Mouse (Mus musculus): ENCODE measurements around the gene Rgmb.
A peak's percentile ranks its signal among the peaks of the same experiment; 100 is the strongest.

Gene Rgmb

DNA sequence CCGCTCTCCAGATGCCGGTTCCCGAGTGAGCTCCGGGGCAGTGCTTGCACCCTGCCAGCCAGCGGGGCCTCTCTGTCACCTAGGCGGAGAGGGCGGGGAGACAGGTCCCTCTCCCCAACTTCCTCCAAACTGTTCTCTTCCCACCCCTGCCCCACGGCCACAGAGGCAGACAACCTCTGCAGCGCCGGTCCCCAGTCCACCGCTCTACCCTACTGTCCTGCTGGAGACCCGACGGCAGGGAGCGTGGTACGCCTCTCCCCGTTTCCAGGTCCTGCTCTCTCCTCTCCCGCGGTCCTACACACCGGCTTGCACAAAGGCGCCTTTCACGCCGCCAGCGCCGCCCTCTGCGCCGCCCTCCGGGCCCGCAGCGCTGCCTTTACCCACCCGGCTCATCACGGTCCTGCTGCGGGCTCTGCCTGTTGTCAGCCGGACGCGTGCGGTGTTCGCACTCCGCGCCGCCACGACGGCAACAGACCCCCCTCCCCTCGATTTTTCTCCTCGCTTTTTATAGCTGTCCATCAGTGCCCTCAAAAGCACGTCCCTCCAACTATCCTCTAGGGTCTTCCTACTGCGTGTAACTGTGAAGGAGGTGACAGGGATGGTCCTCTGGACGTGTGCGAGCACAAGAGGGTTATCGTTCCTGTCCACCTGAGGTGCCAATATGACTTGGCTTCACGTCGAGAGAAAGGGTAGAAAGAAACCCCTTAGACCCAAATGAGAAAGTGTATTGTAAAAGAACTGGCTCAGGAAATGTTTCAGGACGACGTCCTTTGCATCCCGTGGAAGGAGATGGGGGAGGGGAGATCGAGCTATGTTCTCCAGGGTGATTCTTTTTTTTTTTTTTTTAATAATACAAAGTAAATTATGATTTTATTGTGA, at the start of gene Rgmb:
TSS of gene Rgmb (minus strand) at position 274 of the 879 bp plus-strand sequence.
- no peak for DNase-seq

DNA sequence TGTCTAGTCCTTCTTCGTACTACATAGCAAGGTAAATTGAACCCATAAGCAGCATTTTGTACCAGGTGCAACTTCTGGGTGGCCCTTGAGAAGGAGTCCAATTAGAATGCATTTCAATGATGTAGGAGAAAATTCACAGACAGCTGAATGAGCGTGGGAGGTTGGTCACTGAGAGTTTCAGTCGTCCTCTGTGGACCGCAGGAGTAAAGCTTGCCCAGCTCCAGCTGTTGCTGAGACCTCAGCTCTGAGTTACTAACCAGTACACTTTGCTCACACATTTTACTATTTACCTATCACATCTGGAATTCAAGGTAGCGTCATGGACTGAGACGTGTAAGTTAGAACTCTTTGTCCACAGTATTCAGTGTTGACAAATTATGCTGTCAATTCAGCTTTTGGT, 43.9 kb upstream of the Rgmb start:
- no peak for DNase-seq

- DNase-seq, result no peak
These were observed 41.3 kb upstream of the Rgmb start for GRCm38 (mm10) chr17:15872093-15872492.

DNA sequence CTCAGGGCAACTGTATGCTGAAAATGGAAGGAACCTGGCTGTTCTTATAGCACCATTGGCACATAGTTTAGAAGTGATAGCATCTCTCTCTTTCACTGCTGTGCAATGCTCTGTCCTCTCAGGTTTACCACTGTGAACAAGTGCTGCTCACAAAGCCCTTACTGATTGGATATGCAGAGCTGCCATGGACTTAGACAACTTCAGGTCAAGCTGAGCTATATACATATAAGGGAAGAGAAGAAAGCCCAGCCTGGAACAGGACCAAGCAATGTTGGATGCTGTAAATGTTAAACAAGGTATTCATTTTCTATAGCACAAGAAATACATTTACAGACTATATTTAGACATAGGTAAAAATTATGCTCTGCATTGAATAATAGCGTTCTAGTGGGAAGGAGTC, 34.4 kb upstream of the Rgmb start:
- no peak for DNase-seq

- DNase-seq, result no peak
These were observed 31.5 kb upstream of the Rgmb start for GRCm38 (mm10) chr17:15862355-15862754.

- no peak for DNase-seq
These were observed 22.3 kb upstream of the Rgmb start for GRCm38 (mm10) chr17:15853121-15853520.

DNA sequence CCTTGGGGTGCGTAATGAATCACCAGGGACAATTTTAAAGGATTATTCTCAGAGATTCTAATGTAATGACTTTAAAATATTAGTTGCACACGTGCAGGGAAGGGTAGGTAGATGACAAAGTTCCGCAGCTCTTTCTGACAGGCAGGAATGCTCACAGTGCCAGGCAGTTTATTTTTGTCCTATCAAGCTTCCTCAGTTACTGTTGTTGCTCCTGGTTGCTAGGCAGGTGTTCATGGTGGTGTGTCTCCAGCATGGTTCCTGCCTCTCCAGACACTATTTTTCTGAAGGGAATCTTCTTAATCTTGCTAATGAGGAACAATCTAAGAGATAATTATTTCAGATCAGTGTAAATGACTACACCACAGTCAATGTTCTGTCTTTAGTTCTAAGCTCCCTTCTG, 19.7 kb upstream of the Rgmb start:
- DNase-seq, result no peak

DNA sequence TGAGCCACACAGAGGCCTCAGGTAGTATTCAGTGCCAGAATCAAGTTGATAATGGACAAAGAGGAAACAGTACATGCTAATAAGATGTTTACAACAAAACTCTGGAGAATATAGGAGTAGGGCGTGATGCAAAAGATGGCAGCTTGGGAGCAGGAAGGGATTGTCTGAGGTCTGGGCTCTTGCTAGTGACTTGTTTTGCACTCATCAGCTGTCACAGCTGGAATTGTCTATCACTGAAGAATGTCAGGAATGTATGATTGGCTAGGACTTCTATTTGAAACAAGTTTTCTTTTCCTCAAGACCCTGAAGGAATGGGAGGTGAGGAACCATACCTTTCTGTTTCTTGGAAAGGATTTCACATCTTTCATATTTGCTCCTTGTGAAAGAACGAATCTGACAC, 10.6 kb upstream of the Rgmb start:
- no peak for DNase-seq

DNA sequence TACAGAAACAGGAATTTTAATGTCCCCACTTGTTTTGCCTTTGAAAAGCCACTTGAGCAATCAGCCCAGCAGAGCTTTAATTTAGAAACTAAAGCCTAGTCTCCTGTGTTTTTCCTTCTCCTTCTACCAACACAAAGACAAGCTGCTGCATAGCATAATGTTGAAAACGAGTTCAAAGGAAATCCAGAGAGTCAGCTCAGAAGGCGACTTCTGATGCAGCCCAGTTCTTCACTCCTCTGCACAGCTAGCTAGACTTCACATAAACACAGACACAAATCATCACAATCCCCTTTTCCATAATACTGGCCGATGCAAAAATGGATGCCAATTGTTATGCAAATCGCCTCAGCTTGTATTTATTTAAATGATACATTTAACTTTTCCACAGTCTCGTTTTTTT, 1.6 kb upstream of the Rgmb start:
- DNase-seq, result no peak

DNA sequence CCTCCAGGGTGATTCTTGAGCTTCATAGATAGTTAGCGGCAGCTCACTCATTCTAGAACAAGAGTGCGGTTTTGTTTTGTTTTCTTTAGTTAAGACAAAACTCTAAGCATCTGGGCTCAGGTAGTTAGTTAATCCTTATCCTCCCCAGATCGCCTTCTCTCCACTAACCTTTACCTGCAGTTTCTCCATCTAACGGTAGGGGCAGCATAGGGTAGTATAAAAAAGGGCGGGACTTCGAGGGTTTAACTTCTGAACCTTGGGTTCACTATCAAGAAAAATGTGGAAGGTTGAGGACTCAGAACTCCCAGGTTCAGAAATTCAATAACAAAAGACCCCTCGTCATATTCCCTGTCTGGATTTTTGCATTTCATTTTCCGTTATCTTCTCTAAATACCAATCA, 971 bp upstream of the Rgmb start:
- DNase-seq, result peak; percentile 69

GRCm38 (mm10) chr17:15830171-15830765, 571 bp downstream of the Rgmb start:
- DNase-seq, result no peak

GRCm38 (mm10) chr17:15829198-15830170, 1.4 kb downstream of the Rgmb start:
- no peak for DNase-seq

GRCm38 (mm10) chr17:15828131-15828917, 2.5 kb downstream of the Rgmb start:
- no peak for DNase-seq

DNA sequence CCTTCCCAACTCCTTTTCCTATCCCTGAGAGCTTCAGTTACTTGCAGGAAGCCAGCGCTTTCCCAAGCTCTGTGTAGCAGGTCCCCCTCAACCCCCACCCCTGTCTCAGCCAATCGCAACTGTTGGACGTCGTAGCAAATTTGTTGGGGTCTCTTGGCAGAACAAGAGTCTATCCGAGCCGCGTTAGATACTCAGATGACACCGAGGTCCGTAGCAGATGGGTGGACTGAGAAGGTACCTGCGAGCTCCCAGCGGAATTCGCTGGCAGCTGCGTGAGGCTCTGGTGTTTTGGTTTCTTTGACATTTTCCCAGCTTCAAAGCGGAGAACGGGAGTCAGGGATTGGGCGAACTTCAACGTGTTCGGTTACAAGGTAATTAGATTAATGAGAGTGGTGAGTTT, 3.9 kb downstream of the Rgmb start:
- no peak for DNase-seq

DNA sequence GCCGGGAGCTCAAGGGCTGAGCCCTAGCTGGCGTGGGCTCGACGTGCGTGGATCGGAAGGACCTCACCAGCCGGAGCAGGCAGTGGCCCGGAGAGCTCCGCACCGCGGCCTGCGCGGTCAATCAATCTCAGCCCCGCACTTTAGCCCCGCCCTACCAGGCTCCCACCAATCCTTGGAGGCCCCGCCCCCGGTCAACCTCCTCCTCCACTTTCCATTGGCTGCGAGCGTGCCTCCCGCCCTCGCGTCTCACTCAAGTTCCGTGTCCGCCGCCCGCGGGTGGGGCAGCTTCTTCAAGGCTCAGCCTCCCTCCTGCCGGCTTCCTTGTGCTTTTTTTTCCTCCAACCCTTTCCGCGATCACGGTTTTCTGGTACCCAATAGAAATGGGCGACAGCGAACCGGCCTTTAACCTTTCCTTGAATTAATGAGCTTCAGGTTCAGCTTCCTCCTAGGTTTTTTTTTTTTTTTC, 4.4 kb downstream of the Rgmb start:
- DNase-seq, result peak; percentile 100

- DNase-seq, result peak; percentile 46
These were observed 5.1 kb downstream of the Rgmb start for GRCm38 (mm10) chr17:15825481-15826396.

GRCm38 (mm10) chr17:15824854-15825253, 6.0 kb downstream of the Rgmb start:
- no peak for DNase-seq

DNA sequence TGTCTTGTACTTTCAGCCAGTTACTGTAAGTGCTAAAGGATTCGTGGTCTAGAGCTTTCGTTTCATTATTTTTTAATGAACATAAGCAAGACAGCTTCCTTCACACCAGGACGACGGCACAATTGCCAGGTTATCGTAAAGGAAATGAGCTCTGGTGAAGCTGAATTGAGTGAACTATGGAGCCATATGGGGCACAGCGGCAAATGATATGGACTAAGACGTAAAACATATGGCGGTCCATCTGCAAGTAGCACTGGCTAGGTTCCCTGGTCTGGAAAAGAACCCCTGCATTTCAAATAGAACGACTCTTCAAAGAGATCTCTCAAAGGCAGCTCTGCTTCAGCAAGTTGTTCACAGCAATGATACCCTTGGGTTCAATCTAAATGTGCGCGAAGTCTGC, 6.5 kb downstream of the Rgmb start:
- no peak for DNase-seq

GRCm38 (mm10) chr17:15823838-15824237, 7.0 kb downstream of the Rgmb start:
- DNase-seq, result no peak

GRCm38 (mm10) chr17:15823215-15823614, 7.6 kb downstream of the Rgmb start:
- DNase-seq, result no peak

- no peak for DNase-seq
These were observed 8.5 kb downstream of the Rgmb start for GRCm38 (mm10) chr17:15822376-15822775.
